Mouse (Mus musculus): ENCODE results near the gene Kap.

DNA sequence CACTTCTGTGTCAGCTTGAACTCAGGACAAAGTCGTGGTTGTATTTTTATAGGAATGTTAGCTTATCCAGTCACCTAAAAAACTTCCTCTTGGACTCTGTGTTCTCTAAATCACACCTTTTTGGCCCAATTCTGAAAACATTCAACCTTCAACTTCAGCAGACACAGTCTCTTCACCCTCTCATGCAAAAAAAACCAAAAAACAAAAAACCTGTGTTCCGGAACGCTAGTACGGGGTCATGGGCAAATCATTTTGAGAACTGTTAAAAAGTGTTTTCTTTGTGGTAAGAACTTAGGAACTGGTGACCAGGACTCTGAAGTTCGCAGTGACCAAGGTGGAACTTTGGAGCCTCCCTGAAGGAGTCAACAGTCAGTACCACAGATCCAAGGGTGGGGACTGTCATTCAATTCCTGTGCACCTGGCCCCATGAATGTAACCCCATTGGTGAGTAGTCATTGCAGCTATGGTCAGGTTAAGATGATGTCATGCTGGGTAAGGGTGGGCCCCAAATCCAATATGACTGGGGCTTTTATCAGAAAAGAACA is 32.4 kb upstream of the Kap start:
- no peak for TF ChIP-seq CTCF (IDR thresholded peaks at IDR 0.05; ENCODE audit: insufficient read depth, low read depth, low read length)
- TF ChIP-seq POLR2A (IDR thresholded peaks at IDR 0.05; ENCODE audit: insufficient read depth, low read depth, low read length), result no peak
